ENCODE assay signal across 17 mouse cellular contexts in the genomic region with DNA sequence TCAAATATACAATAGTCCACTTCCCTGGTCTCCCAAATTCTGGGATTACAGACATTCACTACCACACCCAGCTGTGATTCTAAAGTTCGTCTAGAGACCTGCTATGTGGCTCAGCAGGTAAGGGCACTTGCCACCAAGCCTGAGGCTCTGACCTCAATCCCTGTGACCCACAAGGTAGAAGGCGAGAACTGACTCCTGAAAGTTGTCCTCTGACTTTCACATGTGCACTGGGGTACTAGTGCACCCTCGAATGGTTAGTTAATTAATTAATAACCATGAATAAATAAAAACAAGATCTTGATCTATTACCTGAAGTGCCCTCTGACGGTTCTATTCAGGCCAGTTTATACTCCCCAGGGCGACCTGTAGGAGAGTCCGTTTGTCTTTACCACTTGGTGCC.
"Had no signal": no experiment of that assay in that cellular context is flagged by ENCODE, and none has a peak within 500 bp of the region (broad histone marks: within the 10 kb centered on the region; RNA-seq: fewer than 3 reads in every experiment).

No protein-coding gene starts in this region.

- ATAC-seq: hindbrain, postnatal 0 days; inflammation-experienced regulatory T-cells, adult 6 months had no signal

- H3K4me3 ChIP-seq: layer of hippocampus, adult 2 months; left cerebral cortex, adult 2 months; limb, embryonic 12.5 days; limb, embryonic 15.5 days; liver, embryonic 13.5 days had no signal

- H3K9ac ChIP-seq: limb, embryonic 12.5 days; limb, embryonic 15.5 days; liver, embryonic 13.5 days had no signal

- H3K9me3 ChIP-seq: limb, embryonic 12.5 days; limb, embryonic 15.5 days; liver, embryonic 13.5 days had no signal

- DNase-seq: kidney, postnatal 25 days; layer of hippocampus, adult 9-11 months; layer of hippocampus, postnatal 36 days; liver, embryonic 13.5 days; lung, adult 2 months; lung, postnatal 14 days; lung, postnatal 4 days; midbrain, embryonic 14.5 days; thymus, adult 18-20 months; thymus, postnatal 14 days had no signal

- H3K27ac ChIP-seq: hindbrain, postnatal 0 days; layer of hippocampus, adult 2 months; left cerebral cortex, adult 2 months; limb, embryonic 12.5 days; limb, embryonic 15.5 days; liver, embryonic 13.5 days had no signal

- H3K4me2 ChIP-seq: limb, embryonic 12.5 days; limb, embryonic 15.5 days; liver, embryonic 13.5 days; midbrain, embryonic 11.5 days had no signal

- H3K27me3 ChIP-seq: limb, embryonic 12.5 days; limb, embryonic 15.5 days had no signal

- H3K4me1 ChIP-seq: limb, embryonic 12.5 days; limb, embryonic 15.5 days; liver, embryonic 13.5 days had no signal
